Mouse (Mus musculus) layer of hippocampus, postnatal 36 days (tissue): ENCODE measurements at regions not wholly inside any gene's neighbourhood (a gene's known extent, or its start where the extent isn't known, plus 50 kb on each side); places are given as distances from the start of the nearest gene placed in this dataset.

Experiments used
- DNase-seq, 2 experiments: peaks; one replicate each; pipeline ENCODE4 v3.0.0; 2022

- DNase-seq = no peak
These were observed 57.8 kb downstream of the Ier5 start for GRCm38 (mm10) chr1:155041592-155041991.

- no peak for DNase-seq
These were observed 58.5 kb downstream of the Ier5 start for GRCm38 (mm10) chr1:155040939-155041371.

GRCm38 (mm10) chr1:155040086-155040726 is 59.2 kb downstream of the Ier5 start:
- DNase-seq = no peak

GRCm38 (mm10) chr1:155038631-155039625 is 60.5 kb downstream of the Ier5 start:
- DNase-seq = no peak

GRCm38 (mm10) chr1:155037479-155037878 is 62.0 kb downstream of the Ier5 start:
- no peak for DNase-seq

GRCm38 (mm10) chr1:155030908-155031307 is 68.5 kb downstream of the Ier5 start:
- no peak for DNase-seq

GRCm38 (mm10) chr1:155029195-155029879 is 70.1 kb downstream of the Ier5 start:
- peak; percentile 34 to 51 for DNase-seq

GRCm38 (mm10) chr1:155028735-155029134 is 70.7 kb downstream of the Ier5 start:
- no peak for DNase-seq

- DNase-seq = no peak
These were observed 71.3 kb downstream of the Ier5 start for GRCm38 (mm10) chr1:155028147-155028546.

GRCm38 (mm10) chr1:155027583-155027982 is 71.9 kb downstream of the Ier5 start:
- no peak for DNase-seq

GRCm38 (mm10) chr1:155025862-155026478 is 73.5 kb downstream of the Ier5 start:
- DNase-seq = peak; percentile 67 to 77

GRCm38 (mm10) chr1:155023324-155023723 is 76.1 kb downstream of the Ier5 start:
- DNase-seq = no peak

GRCm38 (mm10) chr1:155015669-155016068 is 83.8 kb downstream of the Ier5 start:
- DNase-seq = no peak

- no peak for DNase-seq
These were observed 84.5 kb downstream of the Ier5 start for GRCm38 (mm10) chr1:155014944-155015343.

GRCm38 (mm10) chr1:155013784-155014183 is 85.7 kb downstream of the Ier5 start:
- DNase-seq = peak; percentile 51 to 54

- no peak for DNase-seq
These were observed 86.1 kb downstream of the Ier5 start for GRCm38 (mm10) chr1:155013361-155013760.

- peak; percentile 92 for DNase-seq
These were observed 92.6 kb downstream of the Ier5 start for GRCm38 (mm10) chr1:155006539-155007486.

- no peak for DNase-seq
These were observed 93.3 kb downstream of the Ier5 start for GRCm38 (mm10) chr1:155006099-155006498.

GRCm38 (mm10) chr1:155000301-155000700 is 99.1 kb downstream of the Ier5 start:
- DNase-seq = no peak

GRCm38 (mm10) chr1:154999501-155000131 is 99.8 kb downstream of the Ier5 start:
- peak; percentile 53 to 58 for DNase-seq
